Mouse (Mus musculus) embryonic facial prominence, embryonic 13.5 days (tissue): ENCODE results near the gene Gng2. TPM values are rescaled to one million over a fixed set of nuclear protein-coding genes. Genes with fewer than 3 reads are reported as not detected.
A peak's percentile ranks its signal among the peaks of the same experiment; 100 is the strongest.

Source experiments
- ATAC-seq: fragments of 200-750 bp; cut with Nextera tagmentation; 2 replicates; pipeline ENCODE4 v1.8.0; 2017; ENCODE audit warnings: low read depth; ENCODE audit not compliant: insufficient number of reproducible peaks, insufficient read depth, low FRiP score, low TSS enrichment
- H3K27ac ChIP-seq: fragments of 300-500 bp; sonication (generic); 2 replicates; pipeline ENCODE4 v1.5.1; 2015; ENCODE audit warnings: moderate library complexity, mild to moderate bottlenecking, inconsistent platforms
- H3K27me3 ChIP-seq: fragments of 300-500 bp; sonication (generic); 2 replicates; pipeline ENCODE4 v1.6.1; 2015; ENCODE audit warnings: mild to moderate bottlenecking, inconsistent platforms
- H3K36me3 ChIP-seq: fragments of 300-500 bp; sonication (generic); 2 replicates; pipeline ENCODE4 v1.6.1; 2015; ENCODE audit warnings: mild to moderate bottlenecking, inconsistent platforms
- H3K4me1 ChIP-seq: fragments of 300-500 bp; sonication (generic); 2 replicates; pipeline ENCODE4 v1.6.1; 2015; ENCODE audit warnings: inconsistent platforms
- H3K4me2 ChIP-seq: fragments of 300-500 bp; sonication (generic); 2 replicates; pipeline ENCODE4 v1.6.1; 2015; ENCODE audit warnings: moderate library complexity, mild to moderate bottlenecking, inconsistent platforms
- H3K4me3 ChIP-seq: fragments of 300-500 bp; sonication (generic); 2 replicates; pipeline ENCODE4 v1.5.1; 2015; ENCODE audit warnings: mild to moderate bottlenecking, inconsistent platforms
- H3K9ac ChIP-seq: fragments of 300-500 bp; sonication (generic); 2 replicates; pipeline ENCODE4 v1.6.1; 2015; ENCODE audit warnings: mild to moderate bottlenecking, inconsistent platforms
- H3K9me3 ChIP-seq: fragments of 300-500 bp; sonication (generic); 2 replicates; pipeline ENCODE4 v1.6.1; 2016; ENCODE audit warnings: inconsistent platforms
- WGBS: fragments of 180-500 bp; shearing (Covaris S2); methylation state at CpG from one replicate; pipeline ENCODE4 v1.1.7; 2015; ENCODE audit warnings: mixed read lengths; 5-methylcytosine and 5-hydroxymethylcytosine counted together
- polyA plus RNA-seq: library from polyadenylated mRNA; unstranded; fragments of >200 nt; fragmentation: Nextera tagmentation; extraction: Ambion mirVana; gene quantifications from 2 replicates; pipeline ENCODE4 v1.2.1, GENCODE M21; 2015

Gene Gng2
- polyA plus RNA-seq, 1 experiment from 2014 or later = 71.4 TPM

DNA sequence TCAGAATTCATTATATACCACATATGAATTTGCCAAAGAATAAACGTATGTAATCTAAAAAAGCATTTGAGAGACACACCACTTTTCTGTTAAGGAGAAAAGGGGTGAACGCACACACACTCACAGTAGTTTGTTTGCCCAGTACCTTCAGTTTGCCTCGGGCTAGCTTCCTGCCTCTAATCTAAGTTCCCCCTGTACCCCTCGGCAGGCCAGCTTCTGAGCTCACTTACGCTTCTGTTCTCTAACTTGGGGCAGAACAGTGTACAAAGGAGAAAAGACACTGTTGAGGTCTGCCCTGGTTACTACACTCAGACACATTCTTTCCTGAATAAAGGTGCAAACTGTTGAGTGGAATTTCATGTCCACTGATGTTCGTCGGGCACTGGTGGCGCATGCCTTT, 51.1 kb downstream of the Gng2 start:
- Histone ChIP-seq H3K4me1 (peaks cover 7% of the 10 kb centered on the region), H3K36me3 (peaks cover 12% of the 10 kb centered on the region), H3K4me3 (no peak overlapping the region), H3K27me3 (no peaks in the 10 kb centered on the region), H3K9ac (no peak overlapping the region), H3K9me3 (no peaks in the 10 kb centered on the region; the same call in 1 of the 2 replicates), H3K4me2 (no peak overlapping the region), H3K27ac (no peak overlapping the region)
- WGBS = 62% methylated on average over 8 of the region's 8 CpGs
- no peak for ATAC-seq

GRCm38 (mm10) chr14:19925157-19925556, 52.3 kb downstream of the Gng2 start:
- WGBS = 68% methylated on average over 6 of the region's 6 CpGs
- Histone ChIP-seq H3K36me3 (peaks cover 12% of the 10 kb centered on the region), H3K4me1 (peaks cover 15% of the 10 kb centered on the region), H3K9ac (no peak overlapping the region), H3K27me3 (no peaks in the 10 kb centered on the region), H3K4me2 (no peak overlapping the region), H3K27ac (no peak overlapping the region), H3K9me3 (no peaks in the 10 kb centered on the region; the same call in 1 of the 2 replicates), H3K4me3 (no peak overlapping the region)
- no peak for ATAC-seq

DNA sequence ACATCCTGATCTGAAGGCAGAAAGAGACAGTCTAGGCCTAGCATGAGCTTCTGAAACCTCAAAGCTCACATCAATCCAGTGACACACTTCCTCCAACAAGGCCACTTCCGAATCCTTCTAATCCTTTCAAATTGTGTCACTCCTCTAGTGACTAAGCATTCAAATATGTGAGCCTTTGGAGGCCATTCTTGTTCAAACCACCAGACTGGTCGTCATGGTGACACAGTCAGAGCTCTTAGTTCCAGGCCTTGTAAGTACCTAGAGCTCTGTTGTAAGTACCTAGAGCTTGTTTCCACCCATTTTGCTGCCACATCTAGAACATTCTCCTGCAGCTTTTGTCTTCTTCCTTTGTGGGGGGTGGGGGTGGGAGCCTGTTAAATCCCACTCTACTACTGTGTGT, 53.3 kb downstream of the Gng2 start:
- no peak for ATAC-seq
- Histone ChIP-seq H3K27ac (no peak overlapping the region), H3K27me3 (no peaks in the 10 kb centered on the region), H3K9ac (no peak overlapping the region), H3K9me3 (no peaks in the 10 kb centered on the region; the same call in 1 of the 2 replicates), H3K4me1 (peaks cover 23% of the 10 kb centered on the region), H3K4me3 (no peak overlapping the region), H3K36me3 (peaks cover 10% of the 10 kb centered on the region), H3K4me2 (no peak overlapping the region)
- 93% methylated on average over 2 of the region's 2 CpGs for WGBS

GRCm38 (mm10) chr14:19920254-19920691, 57.2 kb downstream of the Gng2 start:
- H3K36me3 ChIP-seq = peaks cover 10% of the 10 kb centered on the region
- peaks cover 19% of the 10 kb centered on the region for H3K4me1 ChIP-seq
- 32% methylated on average over 13 of the region's 13 CpGs for WGBS
- no peak overlapping the region; the same call in 1 of the 2 replicates for H3K4me2 ChIP-seq
- H3K27ac ChIP-seq = peak overlapping the region; percentile 80
- ATAC-seq = peak; percentile 83
- no peak overlapping the region for H3K9ac ChIP-seq
- H3K27me3 ChIP-seq = no peaks in the 10 kb centered on the region
- no peak overlapping the region for H3K4me3 ChIP-seq
- H3K9me3 ChIP-seq = no peaks in the 10 kb centered on the region; the same call in 1 of the 2 replicates

DNA sequence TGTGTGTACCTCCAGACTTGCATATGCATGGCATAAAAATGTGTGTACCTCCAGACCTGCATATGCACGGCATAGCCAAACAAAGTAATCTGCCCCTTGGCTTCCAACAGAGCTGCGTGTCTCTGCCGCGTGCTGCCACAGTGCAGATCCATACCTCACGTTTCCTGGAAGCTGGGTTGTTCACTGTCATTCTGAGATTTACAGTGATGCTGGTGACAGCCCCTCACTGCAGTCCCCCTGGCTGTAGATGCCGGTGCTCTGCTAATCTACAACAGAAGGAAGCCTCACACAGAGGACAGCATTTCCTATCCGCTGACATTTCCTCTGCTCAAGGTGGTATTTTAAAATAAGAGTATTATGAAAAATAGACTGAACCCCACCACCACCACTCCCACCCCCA, 57.6 kb downstream of the Gng2 start:
- Histone ChIP-seq H3K4me2 (no peak overlapping the region; the same call in 1 of the 2 replicates), H3K4me3 (no peak overlapping the region), H3K27ac (peak overlapping the region; percentile 80), H3K9me3 (no peaks in the 10 kb centered on the region; the same call in 1 of the 2 replicates), H3K9ac (no peak overlapping the region), H3K4me1 (peaks cover 16% of the 10 kb centered on the region), H3K27me3 (no peaks in the 10 kb centered on the region), H3K36me3 (peaks cover 14% of the 10 kb centered on the region)
- 31% methylated on average over 7 of the region's 7 CpGs for WGBS
- ATAC-seq = no peak; the same call in 1 of the 2 replicates

- Histone ChIP-seq H3K4me2 (no peak overlapping the region), H3K27ac (no peak overlapping the region), H3K4me3 (no peak overlapping the region), H3K4me1 (peaks cover 16% of the 10 kb centered on the region), H3K9ac (no peak overlapping the region), H3K27me3 (no peaks in the 10 kb centered on the region), H3K36me3 (peaks cover 7% of the 10 kb centered on the region), H3K9me3 (no peaks in the 10 kb centered on the region)
- no peak for ATAC-seq
- WGBS = 86% methylated on average over 7 of the region's 7 CpGs
These were observed 59.9 kb downstream of the Gng2 start for GRCm38 (mm10) chr14:19917534-19917933.

DNA sequence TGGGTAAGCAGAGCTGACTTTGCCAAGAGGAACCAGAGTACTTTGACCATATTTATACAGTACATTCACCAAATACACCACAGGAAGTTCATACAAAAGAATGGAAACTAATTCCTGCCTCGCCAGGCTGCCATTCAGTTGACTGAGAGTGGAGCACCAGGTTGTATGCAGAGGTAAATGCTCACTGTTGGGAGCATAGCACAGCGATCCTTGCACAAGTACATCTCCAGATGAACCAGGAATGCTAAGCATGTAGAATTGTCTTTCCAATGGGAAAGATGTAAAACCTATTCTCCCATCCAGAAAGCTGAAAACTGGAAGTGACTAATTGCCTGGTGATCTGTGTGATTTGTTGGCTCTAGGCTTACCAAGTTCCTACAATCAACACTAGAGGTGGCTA, 61.1 kb downstream of the Gng2 start:
- no peak overlapping the region for H3K4me3 ChIP-seq
- peaks cover 19% of the 10 kb centered on the region for H3K4me1 ChIP-seq
- H3K27me3 ChIP-seq = no peaks in the 10 kb centered on the region
- H3K4me2 ChIP-seq = no peak overlapping the region
- WGBS = 82% methylated on average over 2 of the region's 2 CpGs
- H3K9me3 ChIP-seq = no peaks in the 10 kb centered on the region
- H3K27ac ChIP-seq = no peak overlapping the region
- no peak for ATAC-seq
- H3K36me3 ChIP-seq = peaks cover 7% of the 10 kb centered on the region
- H3K9ac ChIP-seq = no peak overlapping the region

DNA sequence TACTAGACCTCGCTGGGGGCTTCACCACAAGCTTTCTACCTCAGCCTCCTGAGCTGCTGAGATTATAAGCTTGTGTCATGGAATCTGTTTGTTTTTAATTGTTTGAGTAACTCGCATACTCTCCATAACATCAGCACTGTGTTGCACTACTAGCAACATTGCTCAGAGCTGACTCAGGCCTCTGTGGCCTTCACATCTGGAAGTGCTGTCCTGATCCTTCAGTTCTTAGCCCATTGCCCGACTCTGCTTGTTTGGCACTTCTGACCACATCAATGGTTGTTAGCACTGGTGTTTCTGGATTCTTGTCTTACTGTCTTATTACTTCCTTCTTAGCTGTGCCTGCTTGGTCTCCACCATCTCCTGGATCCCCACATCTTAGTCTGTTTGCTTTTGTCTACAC, 64.5 kb downstream of the Gng2 start:
- H3K4me2 ChIP-seq = no peak overlapping the region

DNA sequence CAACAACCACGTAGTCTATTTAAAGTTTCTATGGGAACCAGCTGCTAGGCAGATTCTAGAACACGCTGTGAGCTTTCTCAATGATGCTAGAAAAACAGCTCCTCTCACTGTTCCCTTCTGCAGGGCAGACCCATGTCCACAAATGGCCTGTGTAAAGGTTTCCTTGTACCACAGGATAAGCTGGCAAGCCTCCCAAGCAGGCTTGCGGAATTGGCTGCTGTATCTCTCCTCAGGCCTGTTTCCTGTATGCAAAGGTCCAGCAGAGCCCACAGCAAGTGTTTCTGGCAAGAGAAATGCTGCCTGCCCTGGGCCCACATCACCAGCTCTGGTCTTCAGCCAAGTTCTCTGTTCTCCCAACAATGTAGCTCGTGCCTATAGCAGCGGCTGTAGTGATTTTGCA, 71.8 kb downstream of the Gng2 start:
- Histone ChIP-seq H3K36me3 (no peaks in the 10 kb centered on the region), H3K27me3 (no peaks in the 10 kb centered on the region), H3K4me1 (peaks cover 22% of the 10 kb centered on the region), H3K27ac (peak overlapping the region; percentile 33; the same call in 1 of the 2 replicates), H3K4me2 (no peak overlapping the region), H3K9me3 (no peaks in the 10 kb centered on the region), H3K9ac (no peak overlapping the region), H3K4me3 (no peak overlapping the region)
- ATAC-seq = peak; percentile 67; the same call in 1 of the 2 replicates
- 61% methylated on average over 5 of the region's 5 CpGs for WGBS

More for the DNA sequence above, 64.5 kb downstream of the Gng2 start:
- Histone ChIP-seq H3K4me3 (no peak overlapping the region), H3K9me3 (no peaks in the 10 kb centered on the region), H3K4me1 (peaks cover 3% of the 10 kb centered on the region; the same call in 1 of the 2 replicates), H3K36me3 (peaks cover 7% of the 10 kb centered on the region), H3K27me3 (no peaks in the 10 kb centered on the region), H3K9ac (no peak overlapping the region), H3K27ac (no peak overlapping the region)
- no peak for ATAC-seq
- WGBS = 74% methylated on average over 3 of the region's 3 CpGs

DNA sequence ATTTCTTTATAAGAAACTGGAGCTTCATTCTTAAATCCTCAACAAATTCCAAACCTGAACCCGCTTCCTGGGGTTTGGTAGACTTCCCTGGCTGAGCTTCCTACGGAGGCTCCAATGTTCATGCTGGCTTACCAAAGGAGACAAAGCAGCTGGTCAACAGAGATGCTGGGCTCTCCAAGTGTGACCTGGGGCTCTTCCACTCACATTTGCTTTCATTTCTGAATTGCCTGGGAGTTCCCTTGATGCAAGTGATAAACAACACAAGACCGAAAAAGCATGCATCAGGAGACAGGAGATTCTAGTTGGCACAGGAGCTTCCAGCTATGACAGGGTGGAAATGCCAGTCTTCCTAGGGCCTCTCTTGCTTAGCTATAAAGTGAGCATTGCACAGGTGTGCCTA, 72.6 kb downstream of the Gng2 start:
- H3K27me3 ChIP-seq = no peaks in the 10 kb centered on the region
- WGBS = 61% methylated on average over 3 of the region's 3 CpGs
- H3K36me3 ChIP-seq = no peaks in the 10 kb centered on the region
- H3K4me1 ChIP-seq = peaks cover 22% of the 10 kb centered on the region
- no peak for ATAC-seq
- no peak overlapping the region for H3K9ac ChIP-seq
- H3K27ac ChIP-seq = peak overlapping the region; percentile 24
- H3K4me3 ChIP-seq = no peak overlapping the region
- H3K4me2 ChIP-seq = no peak overlapping the region
- H3K9me3 ChIP-seq = no peaks in the 10 kb centered on the region

DNA sequence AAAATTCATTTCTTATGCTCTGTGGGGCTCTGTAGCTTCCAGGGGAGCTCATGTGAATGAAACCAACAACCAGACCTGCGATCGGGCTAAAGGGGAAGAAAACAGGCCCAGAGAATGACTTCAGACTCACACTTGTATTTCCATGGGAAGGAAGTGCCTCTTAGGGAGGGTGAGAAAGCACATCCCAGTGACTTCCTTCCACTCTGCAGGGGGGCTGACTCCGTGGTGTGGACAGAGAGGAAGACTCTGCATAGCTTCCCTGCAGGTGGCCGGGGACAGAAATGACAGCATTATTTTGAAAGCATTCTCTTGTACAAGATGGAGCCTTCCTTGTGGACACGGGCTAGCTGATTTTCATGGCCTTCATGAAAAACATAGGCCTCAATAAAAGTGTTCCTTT, 73.4 kb downstream of the Gng2 start:
- no peak for ATAC-seq
- Histone ChIP-seq H3K4me3 (no peak overlapping the region), H3K36me3 (no peaks in the 10 kb centered on the region), H3K4me2 (no peak overlapping the region), H3K9me3 (no peaks in the 10 kb centered on the region), H3K4me1 (peaks cover 22% of the 10 kb centered on the region), H3K27me3 (no peaks in the 10 kb centered on the region), H3K9ac (no peak overlapping the region), H3K27ac (0 out of 2 replicates have a peak overlapping the region, but pooled peaks have one; percentile 28)
- WGBS = 29% methylated on average over 5 of the region's 5 CpGs

DNA sequence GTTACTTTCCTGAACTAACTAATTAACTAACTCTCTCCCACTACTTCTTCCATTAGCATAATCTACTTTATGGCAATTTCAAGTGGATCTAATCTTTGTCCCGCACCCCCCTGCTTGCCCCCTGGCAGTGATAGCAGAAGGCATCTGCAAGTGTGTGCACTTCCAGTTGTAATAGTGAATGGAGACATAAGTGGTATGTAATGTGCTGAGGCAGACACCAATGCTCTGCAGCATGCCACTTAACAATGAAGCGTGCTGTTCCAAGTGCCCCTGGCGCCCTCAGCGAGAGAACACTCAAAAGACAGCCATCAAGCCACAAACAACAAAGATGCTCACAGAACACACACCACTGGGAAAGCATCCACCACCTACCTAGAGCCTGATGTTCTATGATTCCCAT, 76.9 kb downstream of the Gng2 start:
- Histone ChIP-seq H3K4me2 (no peak overlapping the region), H3K4me3 (no peak overlapping the region), H3K27me3 (no peaks in the 10 kb centered on the region), H3K36me3 (no peaks in the 10 kb centered on the region), H3K27ac (no peak overlapping the region), H3K9me3 (no peaks in the 10 kb centered on the region), H3K9ac (no peak overlapping the region), H3K4me1 (peaks cover 17% of the 10 kb centered on the region)
- ATAC-seq = no peak
- whole genome bisulfite sequencing = 86% methylated on average over 4 of the region's 4 CpGs
